Mouse (Mus musculus): Measurements from ENCODE around the gene Zfp612.

Gene Zfp612

GRCm38 (mm10) chr8:110134236-110134635 lies 54.7 kb downstream of the Zfp612 start:
- DNase-seq (ENCODE audit: low read depth, low spot score) = no peak

- peak; percentile 7 for DNase-seq (ENCODE audit: low read depth, low spot score)
These were observed 56.0 kb downstream of the Zfp612 start for GRCm38 (mm10) chr8:110135515-110135914.

GRCm38 (mm10) chr8:110140156-110140555 lies 60.6 kb downstream of the Zfp612 start:
- no peak for DNase-seq (ENCODE audit: low read depth, low spot score)

- no peak for DNase-seq (ENCODE audit: low read depth, low spot score)
These were observed 61.2 kb downstream of the Zfp612 start for GRCm38 (mm10) chr8:110140770-110141169.

Measured in skeletal muscle tissue, adult 2 months (tissue).